Mouse (Mus musculus) spleen, postnatal 4 days (tissue): Measurements from ENCODE around the gene Olfr9.
"Not testable (repeated sequence)": the region's sequence is repeated elsewhere in the genome, so short reads cannot be mapped to it uniquely, and the experiment has no call there.

ENCODE experiments used
- DNase-seq, 2 experiments: peaks; one replicate each; pipeline ENCODE4 v3.0.0; 2022; ENCODE audit warnings: low spot score in 2 of 2

Olfr9 gene

GRCm38 (mm10) chr10:129004032-129004920 is 15.0 kb downstream of the Olfr9 start:
- DNase-seq: peak in 1 of 2 experiments; percentile 33

GRCm38 (mm10) chr10:129010288-129010841 is 21.1 kb downstream of the Olfr9 start, which contains the start of gene Olfr763:
TSS of gene Olfr763 (plus strand) at chr10:129010791.
- peak in 1 of 2 experiments; percentile 39 for DNase-seq

- DNase-seq: not testable (repeated sequence)
Observed at GRCm38 (mm10) chr10:129011511-129011910, 22.3 kb downstream of the Olfr9 start.

- DNase-seq: no peak
Observed at GRCm38 (mm10) chr10:129014477-129014876, 25.2 kb downstream of the Olfr9 start.

GRCm38 (mm10) chr10:129023319-129023718 is 34.1 kb downstream of the Olfr9 start:
- DNase-seq: no peak

GRCm38 (mm10) chr10:129026018-129026662 is 36.9 kb downstream of the Olfr9 start:
- peak in 1 of 2 experiments; percentile 67 for DNase-seq

GRCm38 (mm10) chr10:129028343-129028742 is 39.1 kb downstream of the Olfr9 start:
- no peak for DNase-seq

- no peak for DNase-seq
Observed at GRCm38 (mm10) chr10:129039796-129040195, 50.6 kb downstream of the Olfr9 start, which contains the start of gene Olfr764-ps1. TSS of gene Olfr764-ps1 (minus strand) at chr10:129039896.
